In the genomic region with DNA sequence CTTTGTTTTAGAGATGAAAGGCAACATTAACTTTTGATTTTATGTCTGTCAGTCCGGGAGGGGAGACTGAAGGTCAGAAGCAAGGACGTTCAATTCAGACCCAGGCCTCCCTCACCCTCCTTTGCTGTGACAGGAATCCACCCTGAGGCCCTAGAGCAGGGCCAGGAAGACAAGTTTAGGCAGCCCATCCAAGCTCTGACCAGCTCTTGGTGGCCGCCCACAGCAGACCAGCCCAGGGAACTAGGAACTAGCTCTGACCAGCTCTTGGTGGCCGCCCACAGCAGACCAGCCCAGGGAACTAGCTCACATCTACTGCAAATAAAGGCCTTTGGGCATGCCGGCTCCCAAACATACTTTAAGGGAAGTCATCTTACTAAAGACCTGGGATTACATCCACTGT, we compare ENCODE assay signal across 20 mouse cellular contexts. TPM values are rescaled to one million over a fixed set of nuclear protein-coding genes. Genes with fewer than 3 reads are reported as not detected.
DNase-seq lines count a peak whose midpoint lies in the region; ATAC-seq lines count a peak whose summit lies in the region.
"Had no signal": no experiment of that assay in that cellular context is flagged by ENCODE, and none has a peak within 500 bp of the region (broad histone marks: within the 10 kb centered on the region; RNA-seq: fewer than 3 reads in every experiment).

No protein-coding gene starts in this region.

- no peaks in the 10 kb centered on the region for H3K9me3 ChIP-seq in heart, embryonic 14.5 days (ENCODE audit: control insufficient read depth, low read length)
- H3K9me3 ChIP-seq: embryonic facial prominence, embryonic 13.5 days; hindbrain, embryonic 12.5 days; neural tube, embryonic 13.5 days had no signal

- intact Hi-C loops in heart, postnatal 10 days (cut with DNase I) = no loop called here

- H3K9ac ChIP-seq in heart, embryonic 14.5 days (ENCODE audit: low read length) = no peak overlapping the region
- H3K9ac ChIP-seq: embryonic facial prominence, embryonic 13.5 days; hindbrain, embryonic 12.5 days; neural tube, embryonic 13.5 days had no signal

- H3K36me3 ChIP-seq in heart, embryonic 14.5 days (ENCODE audit: control insufficient read depth, insufficient read depth, low read length) = peaks cover 41% of the 10 kb centered on the region

- WGBS in heart, embryonic 14.5 days = 52% methylated on average over 5 of the region's 5 CpGs

- DNase-seq in adrenal gland, adult 2 months = peak; percentile 26
- DNase-seq in adrenal gland, postnatal 4 days (ENCODE audit: low spot score in 2 of 2) = no peak
- DNase-seq in heart, postnatal 10 days = no peak
- DNase-seq in adrenal gland, postnatal 25 days = peak; percentile 11
- peak; percentile 26 for DNase-seq in kidney, postnatal 10 days
- DNase-seq in spleen, adult 12 weeks (ENCODE audit: low spot score) = no peak
- DNase-seq: cerebellum, adult 9-10 months; gastrocnemius, postnatal 14 days; lung, adult 2 months; lung, postnatal 36 days; thymus, postnatal 4 days had no signal

- H3K27ac ChIP-seq in heart, embryonic 14.5 days (replicated peaks in 1 of 2; ENCODE audit: control insufficient read depth in 1 of 2, insufficient read depth in 1 of 2, low read depth in 2 of 2, low read length in 2 of 2) = peak overlapping the region; percentile 48 to 54
- H3K27ac ChIP-seq: embryonic facial prominence, embryonic 13.5 days; hindbrain, embryonic 12.5 days; neural tube, embryonic 13.5 days had no signal

- no peak overlapping the region for H3K4me2 ChIP-seq in heart, embryonic 14.5 days (ENCODE audit: low read length)
- H3K4me2 ChIP-seq: embryonic facial prominence, embryonic 13.5 days; hindbrain, embryonic 12.5 days; liver, embryonic 11.5 days; neural tube, embryonic 13.5 days had no signal

- peaks cover 12 to 61% of the 10 kb centered on the region in 2 experiments for H3K4me1 ChIP-seq in heart, embryonic 14.5 days (ENCODE audit: control insufficient read depth in 2 of 2, insufficient read depth in 2 of 2, low read length in 2 of 2)
- H3K4me1 ChIP-seq: embryonic facial prominence, embryonic 13.5 days; hindbrain, embryonic 12.5 days; neural tube, embryonic 13.5 days had no signal

- H3K27me3 ChIP-seq in heart, embryonic 14.5 days (ENCODE audit: control insufficient read depth, insufficient read depth, low read length) = no peaks in the 10 kb centered on the region
- H3K27me3 ChIP-seq: embryonic facial prominence, embryonic 13.5 days; hindbrain, embryonic 12.5 days; neural tube, embryonic 13.5 days had no signal

- ATAC-seq in heart, embryonic 14.5 days (ENCODE audit: insufficient number of reproducible peaks, insufficient read depth, low FRiP score, low read depth) = no peak
- ATAC-seq in monocyte, adult 5-6 weeks (replicated peaks; ENCODE audit: insufficient number of reproducible peaks, low FRiP score, low TSS enrichment, poor library complexity, severe bottlenecking) = no peak
- ATAC-seq: CD4-positive, CD25-positive, alpha-beta regulatory T cell, adult 4 months; inflammation-experienced regulatory T-cells, adult 6 months had no signal

- no peak overlapping the region for H3K4me3 ChIP-seq in heart, embryonic 14.5 days (ENCODE audit: control insufficient read depth in 1 of 2, insufficient read depth in 1 of 2, low read depth in 1 of 2, low read length in 2 of 2)
- H3K4me3 ChIP-seq: embryonic facial prominence, embryonic 13.5 days; hindbrain, embryonic 12.5 days; neural tube, embryonic 13.5 days had no signal

RNA-seq across cellular contexts. Expression of a gene that starts 26.8 kb away (rescaled TPM):
- 10 to 100 TPM; 62.5 to 71.6 TPM for total RNA-seq in adrenal gland, adult 2 months (2021)
- 85.9 and 98.1 TPM in 2 replicates for polyA plus RNA-seq in adrenal gland, adult 2 months (2012; rRNA removed)
- total RNA-seq in adrenal gland, postnatal 4 days (2021) = 10 to 100 TPM; 96.3 to 98.0 TPM
- polyA plus RNA-seq in heart, embryonic 14.5 days (2014; fragmentation: Nextera tagmentation; extraction: Ambion mirVana) = 22.0 and 24.3 TPM in 2 replicates
- total RNA-seq in heart, postnatal 10 days (2021) = 10 to 100 TPM; 63.6 to 70.5 TPM
- 81.7 and 83.4 TPM in 2 replicates for total RNA-seq in adrenal gland, postnatal 25 days (2021)
- total RNA-seq in monocyte, adult 5-6 weeks (2017) = 0.78 to 2.3 TPM in 2 of 3 replicates, not detected in the other
- total RNA-seq: MEL had no signal
- polyA plus RNA-seq: CD4-positive, CD25-positive, alpha-beta regulatory T cell, adult 4 months; inflammation-experienced regulatory T-cells, adult 6 months had no signal

Comparison
In these comparisons a context has a peak if more than half of its experiments do, and no peak if none do; other contexts are left out.
1. DNase-seq: peak in adrenal gland, adult 2 months (single experiment), adrenal gland, postnatal 25 days (single experiment) and kidney, postnatal 10 days (single experiment); none in adrenal gland, postnatal 4 days (0 of 2), heart, postnatal 10 days (0 of 2) and spleen, adult 12 weeks (single experiment).
2. RNA of a gene that starts 26.8 kb away (total RNA-seq): 96.3 to 98.0 TPM in adrenal gland, postnatal 4 days, 81.7 to 83.4 TPM in adrenal gland, postnatal 25 days, 62.5 to 71.6 TPM in adrenal gland, adult 2 months and 63.6 to 70.5 TPM in heart, postnatal 10 days; 0.78 to 2.3 TPM in monocyte, adult 5-6 weeks; every median in the first group is over 10 times any median in the second.